Mouse (Mus musculus) midbrain, embryonic 11.5 days (tissue): ENCODE results near the gene Pqbp1. TPM values are rescaled to one million over a fixed set of nuclear protein-coding genes. Genes with fewer than 3 reads are reported as not detected.

Experiments used
- ATAC-seq: fragments of 200-750 bp; cut with Nextera tagmentation; 2 replicates; pipeline ENCODE4 v1.8.0; 2017; ENCODE audit warnings: moderate TSS enrichment, moderate library complexity; ENCODE audit not compliant: low FRiP score
- DNase-seq: peaks from one replicate; pipeline ENCODE4 v3.0.0; 2015; ENCODE audit warnings: low spot score; ENCODE audit errors: missing footprints
- H3K27ac ChIP-seq: fragments of 300-500 bp; sonication (generic); 2 replicates; pipeline ENCODE4 v1.5.1; 2014; ENCODE audit warnings: low read depth, low read length
- H3K27me3 ChIP-seq: fragments of 300-500 bp; sonication (generic); 2 replicates; pipeline ENCODE4 v1.6.1; 2014; ENCODE audit warnings: mild to moderate bottlenecking, low read length, moderate library complexity, mixed read lengths; ENCODE audit not compliant: control insufficient read depth, insufficient read depth
- H3K36me3 ChIP-seq: fragments of 300-500 bp; sonication (generic); 2 replicates; pipeline ENCODE4 v1.6.1; 2014; ENCODE audit warnings: mild to moderate bottlenecking, low read length, moderate library complexity, mixed read lengths; ENCODE audit not compliant: control insufficient read depth, insufficient read depth
- H3K4me1 ChIP-seq: fragments of 300-500 bp; sonication (generic); 2 replicates; pipeline ENCODE4 v1.6.1; 2014; ENCODE audit warnings: low read length; ENCODE audit not compliant: control insufficient read depth, insufficient read depth
- H3K4me2 ChIP-seq: fragments of 300-500 bp; sonication (generic); 2 replicates; pipeline ENCODE4 v1.6.1; 2014; ENCODE audit warnings: mild to moderate bottlenecking, moderate library complexity
- H3K4me3 ChIP-seq: fragments of 300-500 bp; sonication (generic); 2 replicates; pipeline ENCODE4 v1.5.1; 2014; ENCODE audit warnings: low read depth, low read length
- H3K9ac ChIP-seq: fragments of 300-500 bp; sonication (generic); 2 replicates; pipeline ENCODE4 v1.6.1; 2014; ENCODE audit warnings: low read length
- H3K9me3 ChIP-seq: fragments of 300-500 bp; sonication (generic); 2 replicates; pipeline ENCODE4 v1.6.1; 2016; ENCODE audit warnings: low read length; ENCODE audit not compliant: control insufficient read depth
- WGBS: fragments of 180-500 bp; shearing (Covaris S2); extraction: QIAGEN DNeasy Blood & Tissue Kit; methylation state at CpG from one replicate; pipeline ENCODE4 v1.1.7; 2014; 5-methylcytosine and 5-hydroxymethylcytosine counted together
- polyA plus RNA-seq: library from polyadenylated mRNA; unstranded; fragments of >200 nt; fragmentation: Nextera tagmentation; extraction: Ambion mirVana; gene quantifications from 2 replicates; pipeline ENCODE4 v1.2.1, GENCODE M21; 2014

Gene Pqbp1
- polyA plus RNA-seq, 1 experiment from 2014 or later = 143 TPM

DNA sequence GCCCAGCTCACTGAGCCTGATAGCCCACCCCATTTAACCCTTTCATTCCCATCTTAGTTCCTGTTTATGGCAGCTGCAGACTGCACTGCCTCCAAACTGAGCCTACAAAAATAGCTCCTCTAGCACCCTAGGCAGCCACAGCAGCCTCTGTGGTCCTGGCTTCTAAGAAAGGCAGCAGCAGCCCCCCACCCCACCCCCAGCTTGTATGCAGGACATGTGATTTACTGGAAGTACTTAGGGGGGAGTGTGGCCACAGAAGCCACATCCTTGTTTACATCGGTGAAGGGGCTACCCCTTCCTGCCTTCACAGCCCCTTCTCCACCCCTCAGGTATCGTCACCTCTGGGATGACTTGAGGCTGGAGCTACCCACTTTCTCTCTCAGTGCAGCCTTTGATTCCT lies 33.7 kb downstream of the Pqbp1 start:
- DNase-seq = no peak
- Histone ChIP-seq H3K27ac (no peak overlapping the region), H3K9ac (no peak overlapping the region), H3K9me3 (no peaks in the 10 kb centered on the region), H3K27me3 (no peaks in the 10 kb centered on the region), H3K4me3 (no peak overlapping the region), H3K4me2 (no peak overlapping the region), H3K36me3 (no peaks in the 10 kb centered on the region), H3K4me1 (peaks cover 3% of the 10 kb centered on the region; the same call in 1 of the 2 replicates)
- ATAC-seq = no peak
- 89% methylated on average over 2 of the region's 2 CpGs for WGBS

DNA sequence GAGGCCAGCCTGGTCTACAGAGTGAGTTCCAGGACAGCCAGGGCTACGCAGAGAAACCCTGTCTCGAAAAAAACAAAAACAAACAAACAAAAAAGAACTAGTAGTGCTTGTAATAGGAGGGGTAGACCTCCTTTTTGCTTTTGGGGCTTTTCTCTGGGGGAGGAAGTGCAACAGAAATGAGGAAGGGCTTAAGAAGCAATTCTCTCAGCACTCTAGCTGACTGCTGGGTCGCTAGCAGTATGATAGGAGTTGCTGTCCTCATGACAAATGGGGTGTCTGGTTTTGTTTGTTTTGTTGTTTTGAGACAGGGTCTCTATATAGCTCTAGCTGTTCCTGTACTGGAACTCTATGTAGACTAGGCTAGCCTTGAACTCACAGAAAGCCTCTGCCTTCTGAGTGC lies 34.5 kb downstream of the Pqbp1 start:
- no peak for ATAC-seq
- Histone ChIP-seq H3K4me3 (no peak overlapping the region), H3K27me3 (no peaks in the 10 kb centered on the region), H3K4me2 (no peak overlapping the region), H3K27ac (no peak overlapping the region), H3K9ac (no peak overlapping the region), H3K36me3 (no peaks in the 10 kb centered on the region), H3K4me1 (peaks cover under 1% of the 10 kb centered on the region; the same call in 1 of the 2 replicates), H3K9me3 (no peaks in the 10 kb centered on the region)
- 80% methylated on average over 3 of the region's 3 CpGs for WGBS
- no peak for DNase-seq

DNA sequence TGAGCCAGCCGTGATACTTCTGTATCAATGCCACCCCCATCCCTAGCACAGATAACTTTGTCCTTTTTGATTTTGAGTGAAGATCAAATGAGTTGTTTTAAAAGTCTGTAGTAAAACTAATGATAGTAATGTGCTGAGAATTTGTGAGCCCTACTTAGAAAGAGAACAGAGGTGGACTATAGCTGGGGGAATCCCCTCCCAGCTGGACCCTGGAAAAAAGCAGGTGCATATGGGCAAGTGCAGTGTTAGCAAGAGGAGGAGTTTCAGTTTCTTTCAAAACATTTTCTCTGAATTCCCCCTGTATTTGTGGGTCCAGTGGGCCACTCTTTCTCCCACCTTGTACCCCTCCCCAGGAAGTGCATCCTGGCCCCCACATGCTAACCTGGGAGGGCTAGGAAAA lies 35.9 kb downstream of the Pqbp1 start:
- DNase-seq (no peak), ATAC-seq (no peak)
- H3K9me3 ChIP-seq = no peaks in the 10 kb centered on the region
- WGBS = 95% methylated on average over 1 of the region's 1 CpGs
- no peak overlapping the region for H3K4me3 ChIP-seq
- no peaks in the 10 kb centered on the region for H3K27me3 ChIP-seq
- no peak overlapping the region for H3K9ac ChIP-seq
- H3K36me3 ChIP-seq = no peaks in the 10 kb centered on the region
- no peak overlapping the region for H3K27ac ChIP-seq
- H3K4me1 ChIP-seq = no peaks in the 10 kb centered on the region
- no peak overlapping the region for H3K4me2 ChIP-seq

DNA sequence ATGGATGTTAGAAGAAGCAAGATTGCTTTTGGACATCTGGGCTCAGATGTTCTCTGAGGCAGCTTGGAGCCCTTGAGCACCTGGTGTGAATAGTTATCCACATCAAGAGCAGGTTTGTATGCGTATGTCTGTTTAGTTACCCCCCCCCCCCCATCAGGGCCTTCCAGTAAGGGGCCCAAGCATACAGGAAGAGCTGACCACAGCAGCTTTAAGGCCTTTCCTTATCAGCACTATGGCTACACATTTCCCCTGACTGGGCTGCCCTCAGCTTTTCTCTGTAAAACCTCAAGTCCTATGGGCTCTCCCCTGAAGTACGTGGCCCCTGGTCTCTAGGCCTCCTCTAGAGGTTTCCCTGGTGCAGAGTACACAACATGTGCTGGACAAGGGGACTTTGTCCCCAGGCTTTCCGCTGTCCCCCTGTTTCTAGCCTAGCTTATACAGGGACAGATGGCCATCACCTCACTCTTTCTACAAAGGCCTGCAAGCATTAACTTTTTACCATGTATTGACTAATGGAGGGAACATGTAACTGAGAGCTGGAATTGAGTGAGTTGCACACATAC lies 39.8 kb downstream of the Pqbp1 start:
- Histone ChIP-seq H3K4me3 (no peak overlapping the region), H3K9me3 (no peaks in the 10 kb centered on the region), H3K27me3 (no peaks in the 10 kb centered on the region), H3K36me3 (no peaks in the 10 kb centered on the region), H3K9ac (no peak overlapping the region), H3K27ac (no peak overlapping the region), H3K4me1 (no peaks in the 10 kb centered on the region), H3K4me2 (no peak overlapping the region)
- 89% methylated on average over 3 of the region's 3 CpGs for WGBS
- ATAC-seq (no peak), DNase-seq (no peak)

DNA sequence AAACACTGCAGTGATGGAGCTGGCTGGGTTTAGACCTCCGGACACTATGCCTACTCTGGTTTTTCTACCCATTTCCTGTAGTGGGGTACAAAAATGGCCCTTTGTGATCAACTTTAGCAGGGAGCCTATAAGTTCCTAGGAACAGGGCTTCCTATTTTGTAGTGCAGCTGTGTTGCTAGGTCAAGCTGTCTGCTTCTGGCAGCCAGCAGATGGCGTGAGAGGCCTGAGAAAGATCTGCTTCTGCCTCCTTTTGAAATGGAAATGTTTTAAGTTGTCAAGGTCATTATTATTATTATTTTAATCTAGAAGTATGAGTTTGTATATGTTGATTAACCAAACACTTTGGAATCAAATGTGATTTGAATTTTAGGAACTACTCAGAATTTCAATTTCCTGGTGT lies 44.5 kb downstream of the Pqbp1 start:
- Histone ChIP-seq H3K4me2 (no peak overlapping the region), H3K27ac (no peak overlapping the region), H3K4me3 (no peak overlapping the region), H3K9me3 (no peaks in the 10 kb centered on the region), H3K27me3 (no peaks in the 10 kb centered on the region), H3K9ac (no peak overlapping the region), H3K4me1 (no peaks in the 10 kb centered on the region), H3K36me3 (no peaks in the 10 kb centered on the region)
- DNase-seq (no peak), ATAC-seq (no peak)
- 47% methylated on average over 2 of the region's 2 CpGs for WGBS

DNA sequence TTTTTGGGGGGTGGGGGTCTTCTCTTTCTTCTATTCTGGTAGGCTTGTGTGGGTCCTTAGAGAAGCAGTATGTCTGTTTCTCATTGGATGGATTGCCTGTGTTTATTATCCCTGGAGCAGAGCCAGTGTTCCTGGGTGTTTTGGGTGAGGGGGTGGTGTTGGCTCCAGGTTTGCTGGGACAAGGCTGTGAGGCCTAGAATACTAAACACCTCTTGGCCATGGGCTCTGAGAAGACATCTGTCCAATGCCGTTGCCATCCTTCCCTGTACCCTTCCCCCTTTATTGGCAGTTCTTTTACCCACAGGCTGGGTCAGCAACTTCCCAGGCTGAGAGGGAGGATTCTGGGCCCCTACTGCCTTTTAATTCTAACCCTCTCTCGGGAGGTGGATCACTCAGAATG lies 51.2 kb downstream of the Pqbp1 start:
- Histone ChIP-seq H3K27me3 (no peaks in the 10 kb centered on the region), H3K9ac (no peak overlapping the region), H3K9me3 (no peaks in the 10 kb centered on the region), H3K4me3 (no peak overlapping the region), H3K36me3 (no peaks in the 10 kb centered on the region), H3K4me1 (peaks cover 7% of the 10 kb centered on the region), H3K27ac (no peak overlapping the region), H3K4me2 (no peak overlapping the region)
- DNase-seq (no peak), ATAC-seq (no peak)
- 68% methylated on average over 2 of the region's 2 CpGs for WGBS

Other genes starting within 250 kb of the Pqbp1 start
- gene Prickle3, start 242.0 kb downstream of the Pqbp1 start, polyA plus RNA-seq = 1.1 and 2.2 TPM in 2 replicates
- gene Plp2, start 227.9 kb downstream of the Pqbp1 start, polyA plus RNA-seq = 36.3 and 36.9 TPM in 2 replicates
- not detected in 2 replicates for gene Magix, start 218.0 kb downstream of the Pqbp1 start, polyA plus RNA-seq
- 42.8 and 44.4 TPM in 2 replicates for gene Gpkow, start 202.1 kb downstream of the Pqbp1 start, polyA plus RNA-seq
- 12.8 and 14.1 TPM in 2 replicates for gene Wdr45, start 184.9 kb downstream of the Pqbp1 start, polyA plus RNA-seq
- 0.22 TPM in 1 of 2 replicates, not detected in the other for gene Gm45208, start 177.0 kb downstream of the Pqbp1 start, polyA plus RNA-seq
- 97.5 and 106 TPM in 2 replicates for gene Praf2, start 170.8 kb downstream of the Pqbp1 start, polyA plus RNA-seq
- gene Ccdc120, start 148.4 kb downstream of the Pqbp1 start, polyA plus RNA-seq = 15.8 and 24.1 TPM in 2 replicates
- 19.4 and 20.6 TPM in 2 replicates for gene Tfe3, start 136.7 kb downstream of the Pqbp1 start, polyA plus RNA-seq
- 51.7 and 52.0 TPM in 2 replicates for gene Gripap1, start 109.5 kb downstream of the Pqbp1 start, polyA plus RNA-seq
- gene Kcnd1, start 77.0 kb downstream of the Pqbp1 start, polyA plus RNA-seq = 0.86 and 1.1 TPM in 2 replicates
- gene Otud5, start 57.9 kb downstream of the Pqbp1 start, polyA plus RNA-seq = 33.9 and 34.8 TPM in 2 replicates
- gene Pim2, start 21.0 kb downstream of the Pqbp1 start, polyA plus RNA-seq = 13.2 and 13.3 TPM in 2 replicates
- gene Slc35a2, start 15.2 kb downstream of the Pqbp1 start, polyA plus RNA-seq = 10.1 and 11.2 TPM in 2 replicates
- gene Timm17b, start 88 bp upstream of the Pqbp1 start, polyA plus RNA-seq = 163 and 179 TPM in 2 replicates
- not detected in 2 replicates for gene Gm10491, start 8.6 kb upstream of the Pqbp1 start, polyA plus RNA-seq
- not detected in 2 replicates for gene Gm10490, start 10.3 kb upstream of the Pqbp1 start, polyA plus RNA-seq
- 21.9 and 26.9 TPM in 2 replicates for gene Pcsk1n, start 20.6 kb upstream of the Pqbp1 start, polyA plus RNA-seq
- gene Eras, start 29.3 kb upstream of the Pqbp1 start, polyA plus RNA-seq = not detected in 2 replicates
- 58.4 and 60.4 TPM in 2 replicates for gene Hdac6, start 48.6 kb upstream of the Pqbp1 start, polyA plus RNA-seq
- 4.8 and 5.2 TPM in 2 replicates for gene Gata1, start 78.8 kb upstream of the Pqbp1 start, polyA plus RNA-seq
- not detected in 2 replicates for gene Glod5, start 119.2 kb upstream of the Pqbp1 start, polyA plus RNA-seq
- gene Suv39h1, start 175.5 kb upstream of the Pqbp1 start, polyA plus RNA-seq = 80.8 and 82.6 TPM in 2 replicates
- gene Was, start 191.2 kb upstream of the Pqbp1 start, polyA plus RNA-seq = 0.26 and 0.34 TPM in 2 replicates
- 21.9 and 23.4 TPM in 2 replicates for gene Wdr13, start 233.6 kb upstream of the Pqbp1 start, polyA plus RNA-seq
- 439 and 458 TPM in 2 replicates for gene Rbm3, start 246.6 kb upstream of the Pqbp1 start, polyA plus RNA-seq